Mouse (Mus musculus) cerebral cortex, adult 2 months (tissue): ENCODE data around the gene BC107364.

Source experiments
- WGBS: fragments of 180-500 bp; shearing (Covaris S2); methylation state at CpG from one replicate; pipeline ENCODE4 v1.1.7; 2018; 5-methylcytosine and 5-hydroxymethylcytosine counted together

Gene BC107364

GRCm38 (mm10) chr3:96451181-96451737 lies 847 bp downstream of the BC107364 start:
- no CpG with 5 or more reads among the region's 50 CpGs for WGBS

GRCm38 (mm10) chr3:96450586-96450896 lies 1.6 kb downstream of the BC107364 start:
- WGBS: 0% methylated on average over 1 of the region's 10 CpGs

- WGBS: no CpG with 5 or more reads among the region's 68 CpGs
Observed at GRCm38 (mm10) chr3:96449762-96450585, 2.1 kb downstream of the BC107364 start.

- WGBS: 82% methylated on average over 4 of the region's 4 CpGs
Observed at GRCm38 (mm10) chr3:96445436-96445835, 6.7 kb downstream of the BC107364 start.

- WGBS: under 1% methylated on average over 13 of the region's 13 CpGs
Observed at GRCm38 (mm10) chr3:96440578-96440977, 11.5 kb downstream of the BC107364 start.

- 4% methylated on average over 26 of the region's 26 CpGs for WGBS
Observed at GRCm38 (mm10) chr3:96435557-96436091, 16.5 kb downstream of the BC107364 start.

GRCm38 (mm10) chr3:96432207-96432606 lies 19.9 kb downstream of the BC107364 start:
- 46% methylated on average over 3 of the region's 3 CpGs for WGBS

- 78% methylated on average over 4 of the region's 4 CpGs for WGBS
Observed at GRCm38 (mm10) chr3:96429819-96430132, 22.3 kb downstream of the BC107364 start.

- WGBS: 93% methylated on average over 13 of the region's 13 CpGs
Observed at GRCm38 (mm10) chr3:96428941-96429818, 22.9 kb downstream of the BC107364 start.

- 12% methylated on average over 16 of the region's 16 CpGs for WGBS
Observed at GRCm38 (mm10) chr3:96427761-96428462, 24.2 kb downstream of the BC107364 start.

- WGBS: 32% methylated on average over 4 of the region's 4 CpGs
Observed at GRCm38 (mm10) chr3:96427311-96427710, 24.8 kb downstream of the BC107364 start.

GRCm38 (mm10) chr3:96426268-96426667 lies 25.8 kb downstream of the BC107364 start:
- WGBS: 79% methylated on average over 4 of the region's 4 CpGs

- WGBS: 34% methylated on average over 4 of the region's 4 CpGs
Observed at GRCm38 (mm10) chr3:96424447-96424846, 27.7 kb downstream of the BC107364 start.

- 42% methylated on average over 9 of the region's 9 CpGs for WGBS
Observed at GRCm38 (mm10) chr3:96423889-96424288, 28.2 kb downstream of the BC107364 start.

- WGBS: 67% methylated on average over 3 of the region's 3 CpGs
Observed at GRCm38 (mm10) chr3:96420796-96421195, 31.3 kb downstream of the BC107364 start.

- WGBS: 69% methylated on average over 5 of the region's 5 CpGs
Observed at GRCm38 (mm10) chr3:96418902-96419301, 33.2 kb downstream of the BC107364 start.

- WGBS: 85% methylated on average over 7 of the region's 7 CpGs
Observed at GRCm38 (mm10) chr3:96417850-96418815, 34.0 kb downstream of the BC107364 start.

- WGBS: 94% methylated on average over 6 of the region's 6 CpGs
Observed at GRCm38 (mm10) chr3:96416595-96416994, 35.5 kb downstream of the BC107364 start.

GRCm38 (mm10) chr3:96416056-96416455 lies 36.0 kb downstream of the BC107364 start:
- WGBS: 93% methylated on average over 2 of the region's 2 CpGs

- WGBS: 47% methylated on average over 7 of the region's 7 CpGs
Observed at GRCm38 (mm10) chr3:96414951-96415327, 37.2 kb downstream of the BC107364 start.
